Mouse (Mus musculus) embryonic stem cell, embryonic (primary cell): ENCODE data around the gene Olfr147.
"Not testable (repeated sequence)": the region's sequence is repeated elsewhere in the genome, so short reads cannot be mapped to it uniquely, and the experiment has no call there.

Source experiments
- CTCF ChIA-PET, 4 experiments: fragments of 300-600 bp in 2 of 4; fragments of 350-600 bp in 2 of 4; sonication (Branson Sonifier 250); formaldehyde crosslinking; loops; one replicate each; lab custom pipeline; 2022; ENCODE audit warnings: inconsistent platforms in 2 of 4; lab: Charles Lee
- POLR2A ChIA-PET, 4 experiments: fragments of 300-600 bp in 2 of 4; fragments of 350-600 bp in 2 of 4; sonication (Branson Sonifier 250); formaldehyde crosslinking; loops; one replicate each; lab custom pipeline; 2022; ENCODE audit warnings: antibody characterized with exemption in 4 of 4, inconsistent platforms in 1 of 4; lab: Charles Lee

Olfr147 gene

DNA sequence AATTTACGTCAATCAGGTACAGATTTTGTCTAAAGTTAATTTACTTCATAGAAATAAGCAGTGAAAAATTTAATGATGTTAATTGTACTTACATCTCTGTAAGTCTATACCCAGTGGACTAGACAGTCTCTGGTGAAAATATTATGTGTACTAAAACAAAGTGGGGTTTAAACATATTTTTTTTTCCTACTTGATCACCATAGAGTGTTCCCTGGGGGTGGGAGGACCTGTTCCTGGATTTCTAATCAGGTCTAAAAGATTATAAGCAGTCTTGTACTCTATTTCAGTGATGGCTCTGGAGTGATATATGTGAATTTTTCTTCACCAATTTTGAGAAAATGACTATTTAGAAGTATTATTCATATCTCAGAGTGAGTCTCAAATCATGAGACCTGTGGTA, at the start of gene Olfr147:
Olfr147 (plus strand) TSS at position 301 of the 400 bp plus-strand sequence.
- ChIA-PET CTCF (no interaction called here), POLR2A (no interaction called here)

DNA sequence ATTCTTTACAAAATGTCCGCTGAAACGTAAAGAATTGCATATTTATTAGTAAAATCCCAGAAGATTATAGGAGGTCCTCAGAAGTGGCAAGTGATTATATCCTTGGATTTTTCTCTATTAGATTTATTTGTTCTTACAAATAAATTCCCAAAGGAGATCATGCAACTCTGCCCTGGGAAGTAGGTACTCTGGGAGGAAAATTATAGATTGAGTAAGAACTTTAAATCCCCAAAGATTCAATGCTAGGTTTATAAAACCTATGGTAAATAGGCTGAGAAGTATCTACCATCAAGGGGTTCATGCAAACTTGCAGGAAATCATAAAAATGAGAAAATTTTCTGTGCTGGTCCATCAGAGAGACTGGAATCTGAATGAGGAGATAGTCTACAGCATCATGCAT, 34.9 kb upstream of the Olfr147 start, which contains the start of gene Olfr250:
Olfr250 (plus strand) TSS at position 301 of the 400 bp plus-strand sequence.
- POLR2A ChIA-PET = no interaction called here
- CTCF ChIA-PET = no interaction called here

DNA sequence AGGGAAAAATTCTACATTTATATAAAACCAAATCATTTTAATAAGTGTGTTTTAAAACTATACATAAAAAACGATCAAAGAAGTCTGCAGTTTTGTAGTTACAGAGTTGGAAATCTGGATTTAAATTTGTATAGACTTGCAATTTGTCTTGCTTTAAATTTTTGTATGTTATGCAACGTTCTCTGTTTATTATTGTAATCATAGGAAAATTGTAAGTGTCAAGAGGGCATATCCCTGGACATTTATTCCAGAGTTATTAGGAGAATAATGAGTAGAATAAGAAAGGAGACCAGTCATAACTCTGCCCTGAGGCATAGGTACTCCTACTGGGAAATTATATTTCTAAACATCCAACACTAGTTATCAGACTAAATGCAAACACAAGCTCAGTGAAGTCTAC, 24.7 kb upstream of the Olfr147 start, which contains the start of gene Olfr251:
Olfr251 (plus strand) TSS at position 301 of the 400 bp plus-strand sequence.
- POLR2A ChIA-PET = no interaction called here
- CTCF ChIA-PET = no interaction called here

- POLR2A ChIA-PET = interaction anchor here in 2 of 4 experiments (0.6 to 1.5 kb wide), 2 partner anchors 236 to 745 kb away, joined by 3 to 7 read pairs; no protein-coding TSS in a partner anchor
- CTCF ChIA-PET = not testable (repeated sequence)
These were observed 6.0 kb downstream of the Olfr147 start for GRCm38 (mm10) chr9:38407502-38407901.

- POLR2A ChIA-PET, CTCF ChIA-PET: not testable (repeated sequence)
These were observed 12.0 kb downstream of the Olfr147 start for GRCm38 (mm10) chr9:38413502-38413901.

DNA sequence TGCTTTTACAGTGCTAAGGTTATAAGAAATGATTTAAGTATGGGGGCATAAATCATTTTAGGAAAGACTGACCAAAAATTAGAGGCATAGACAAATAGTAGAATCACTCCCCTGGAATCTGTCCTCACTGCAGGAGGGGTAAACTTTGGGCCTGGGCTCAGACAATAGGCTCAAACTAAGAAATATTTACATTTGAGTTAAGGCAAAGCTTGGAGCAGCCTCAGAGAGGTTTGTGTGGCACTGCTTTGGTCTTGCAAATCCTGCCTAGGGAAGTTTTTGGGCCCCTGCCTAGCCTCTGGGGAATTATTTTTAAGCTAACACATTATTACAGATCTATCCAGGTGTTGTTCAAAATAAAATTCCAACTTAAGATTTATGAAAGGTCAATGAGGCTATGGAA, 22.3 kb downstream of the Olfr147 start:
- CTCF ChIA-PET = no interaction called here
- POLR2A ChIA-PET = no interaction called here

DNA sequence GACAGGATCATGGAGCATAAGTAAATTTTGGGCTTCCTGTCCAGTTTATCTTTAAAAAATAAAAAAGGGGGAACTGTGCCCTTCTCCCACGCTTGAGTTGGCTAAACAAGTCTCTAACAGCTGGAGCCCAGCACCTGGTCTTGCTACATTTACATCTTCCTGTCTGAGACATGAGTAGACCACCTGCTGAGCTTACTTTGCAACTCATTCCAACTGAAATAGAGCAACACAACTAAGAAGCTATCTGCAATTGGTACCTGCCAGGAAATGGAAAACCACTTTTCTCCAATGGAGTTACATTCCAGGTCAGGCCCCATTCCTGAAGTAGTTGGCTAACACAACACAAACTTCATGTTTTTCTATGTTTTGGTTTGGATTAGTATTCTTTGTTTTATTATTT, 25.5 kb downstream of the Olfr147 start:
- CTCF ChIA-PET = no interaction called here

GRCm38 (mm10) chr9:38429155-38429554, 27.7 kb downstream of the Olfr147 start, which contains the start of gene Olfr901:
TSS of gene Olfr901 (plus strand) at chr9:38429455.
- POLR2A ChIA-PET = no interaction called here
- CTCF ChIA-PET = no interaction called here

More for the DNA sequence above, 25.5 kb downstream of the Olfr147 start:
- POLR2A ChIA-PET = no interaction called here

GRCm38 (mm10) chr9:38447352-38447751, 45.9 kb downstream of the Olfr147 start, which contains the start of gene Olfr902:
TSS of gene Olfr902 (plus strand) at chr9:38447652.
- CTCF ChIA-PET = no interaction called here
- POLR2A ChIA-PET = no interaction called here
